Mouse (Mus musculus): ENCODE results near the gene Nacc2. TPM values are rescaled to one million over a fixed set of nuclear protein-coding genes. Genes with fewer than 3 reads are reported as not detected.
A peak's percentile ranks its signal among the peaks of the same experiment; 100 is the strongest.

The Nacc2 gene
- polyA plus RNA-seq, 1 experiment from 2014 or later, result 6.5 TPM

DNA sequence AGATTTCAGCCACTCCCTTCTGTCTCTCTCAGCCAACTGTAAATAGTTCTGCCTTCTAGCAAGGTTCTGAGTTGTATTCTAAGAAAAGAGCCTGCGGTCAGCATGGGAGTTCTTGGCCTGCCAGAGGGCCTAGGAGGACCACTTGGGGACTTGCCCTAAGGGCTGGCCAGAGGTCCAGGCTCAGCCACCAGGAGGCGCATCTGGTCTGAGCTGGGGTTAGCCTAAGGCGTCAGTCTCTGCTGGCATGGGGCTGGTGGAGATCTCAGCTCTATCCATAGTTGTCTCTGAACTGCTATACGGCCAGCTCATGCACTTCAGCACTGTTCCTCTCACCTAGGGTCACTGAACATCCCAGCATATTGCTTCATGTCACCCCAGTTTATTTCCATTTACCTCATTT is 30.3 kb upstream of the Nacc2 start:
- Histone ChIP-seq H3K4me1 (replicated peaks) (0 out of 2 replicates have a peak, but pooled peaks cover 3% of the 10 kb centered on the region), H3K4me2 (no peak overlapping the region), H3K9me3 (replicated peaks) (no peaks in the 10 kb centered on the region), H3K36me3 (no peaks in the 10 kb centered on the region), H3K9ac (no peak overlapping the region), H3K4me3 (no peak overlapping the region), H3K27ac (ENCODE audit: poor library complexity, severe bottlenecking) (no peak overlapping the region), H3K27me3 (replicated peaks) (0 out of 2 replicates have a peak, but pooled peaks cover 4% of the 10 kb centered on the region)
- WGBS, result 23% methylated on average over 4 of the region's 4 CpGs
- ATAC-seq (ENCODE audit: insufficient number of reproducible peaks, low FRiP score), result no peak

DNA sequence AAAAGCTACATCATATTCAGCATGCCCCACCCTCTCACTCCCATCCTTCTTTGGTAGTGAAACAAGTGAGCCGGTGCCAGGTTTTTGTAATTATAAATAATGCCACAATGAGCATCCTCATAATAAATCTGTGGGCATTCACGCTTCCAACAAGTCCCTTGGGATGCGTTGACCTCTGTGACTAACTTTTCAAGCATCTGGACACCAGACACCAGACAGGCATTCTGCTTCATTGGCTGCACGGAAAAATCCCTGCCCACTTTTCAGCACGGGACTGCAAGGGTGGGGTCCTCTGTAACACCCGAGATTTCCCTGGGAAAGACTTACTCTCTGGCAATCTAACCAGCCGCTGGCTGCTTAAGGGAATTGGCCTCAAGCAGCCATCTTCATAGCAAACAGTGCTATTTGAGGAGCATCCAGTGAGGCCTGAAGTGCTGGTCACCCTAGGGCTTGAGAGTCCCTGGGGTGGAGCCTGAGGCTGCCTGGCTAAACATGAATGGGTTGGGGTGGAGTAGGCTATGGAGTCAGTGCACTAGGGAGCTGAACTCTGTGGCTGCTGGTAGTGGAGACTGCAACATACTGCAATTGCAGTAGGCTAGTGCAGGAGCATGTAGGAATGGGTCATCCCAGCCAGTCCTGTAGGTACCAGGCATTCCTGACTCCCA is 24.8 kb upstream of the Nacc2 start:
- Histone ChIP-seq H3K27ac (ENCODE audit: poor library complexity, severe bottlenecking) (no peak overlapping the region), H3K27me3 (replicated peaks) (no peaks in the 10 kb centered on the region), H3K4me2 (no peak overlapping the region), H3K9me3 (replicated peaks) (no peaks in the 10 kb centered on the region), H3K36me3 (no peaks in the 10 kb centered on the region), H3K9ac (no peak overlapping the region), H3K4me1 (replicated peaks) (no peaks in the 10 kb centered on the region), H3K4me3 (no peak overlapping the region)
- 47% methylated on average over 7 of the region's 7 CpGs for WGBS
- ATAC-seq (ENCODE audit: insufficient number of reproducible peaks, low FRiP score), result no peak

DNA sequence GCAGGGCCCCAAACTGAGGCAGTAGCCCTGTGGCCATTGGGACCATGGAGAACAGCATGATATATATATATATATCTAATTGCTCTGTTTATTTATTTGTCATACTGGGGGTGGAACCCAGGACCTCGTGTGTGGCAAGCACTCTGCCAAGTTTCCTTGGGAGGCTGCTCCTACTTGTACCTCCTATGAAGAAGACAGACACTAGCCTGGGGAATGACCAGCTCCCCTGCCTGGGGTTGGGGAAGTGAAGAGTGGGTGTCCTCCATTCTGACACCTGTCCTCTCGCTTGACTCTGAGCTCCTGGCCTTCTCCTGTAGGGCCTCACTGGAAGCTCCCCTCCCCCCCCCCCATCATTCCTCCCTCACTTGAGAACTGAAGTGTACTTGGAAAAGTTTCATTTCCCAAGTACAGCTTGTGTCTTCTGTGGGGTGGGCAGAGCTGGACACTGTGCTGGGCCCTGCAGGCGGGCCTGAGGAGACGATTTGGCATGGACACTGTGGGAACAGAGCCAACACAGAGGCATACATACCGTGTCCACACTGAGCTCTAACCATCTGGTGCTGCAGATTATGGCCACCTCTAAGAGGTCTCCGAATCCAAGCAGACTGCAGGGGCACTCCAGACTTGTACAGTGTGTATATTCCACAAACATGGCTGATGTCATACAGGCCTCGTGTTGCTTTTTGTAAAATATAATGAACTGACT is 23.5 kb upstream of the Nacc2 start:
- Histone ChIP-seq H3K27me3 (replicated peaks) (no peaks in the 10 kb centered on the region), H3K4me2 (no peak overlapping the region), H3K9ac (no peak overlapping the region), H3K27ac (ENCODE audit: poor library complexity, severe bottlenecking) (no peak overlapping the region), H3K36me3 (no peaks in the 10 kb centered on the region), H3K4me3 (no peak overlapping the region), H3K9me3 (replicated peaks) (no peaks in the 10 kb centered on the region), H3K4me1 (replicated peaks) (no peaks in the 10 kb centered on the region; the same call in 1 of the 2 replicates)
- 55% methylated on average over 7 of the region's 7 CpGs for WGBS
- ATAC-seq (ENCODE audit: insufficient number of reproducible peaks, low FRiP score), result no peak

DNA sequence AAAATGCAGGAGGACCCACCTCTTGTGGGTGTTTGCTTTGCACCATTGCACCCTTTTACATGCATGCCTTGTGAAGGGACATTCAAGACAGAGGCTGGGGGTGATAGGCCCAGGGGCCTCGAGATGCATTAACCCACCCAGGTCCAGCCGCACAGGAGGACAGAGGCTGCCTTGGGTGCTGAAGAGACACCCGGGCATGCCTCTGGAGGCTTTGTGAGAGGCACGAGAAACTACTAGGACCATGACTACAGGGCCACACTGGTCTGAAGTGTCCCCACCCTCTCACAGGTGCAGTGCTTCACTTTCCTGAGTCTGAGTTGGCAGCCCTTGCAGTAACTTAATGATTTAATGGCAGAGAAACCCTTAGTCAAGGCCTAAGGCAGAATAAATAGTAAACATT is 22.1 kb upstream of the Nacc2 start:
- WGBS, result 86% methylated on average over 4 of the region's 4 CpGs
- no peak for ATAC-seq (ENCODE audit: insufficient number of reproducible peaks, low FRiP score)
- H3K4me3 ChIP-seq, result no peak overlapping the region

DNA sequence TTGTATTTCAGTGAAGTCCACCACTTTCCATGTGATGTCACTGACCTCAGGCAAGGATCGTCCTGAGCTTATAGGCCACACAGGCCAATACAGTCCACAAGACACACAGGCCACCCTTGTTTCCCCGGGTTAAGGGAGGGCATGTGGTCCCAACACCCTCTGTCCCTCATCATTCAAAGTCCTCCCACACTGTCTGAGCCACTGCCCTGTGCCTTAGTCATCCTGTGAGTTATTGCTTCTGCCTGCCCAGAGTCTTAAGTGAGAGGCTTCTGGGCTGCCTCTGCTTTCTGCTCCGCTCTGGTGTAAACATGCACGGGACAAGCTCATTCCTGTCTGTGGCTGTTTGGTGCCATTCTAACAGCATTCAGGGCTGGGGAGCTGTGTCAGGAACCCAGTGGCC is 21.3 kb upstream of the Nacc2 start:
- Histone ChIP-seq H3K4me2 (no peak overlapping the region), H3K9ac (no peak overlapping the region), H3K9me3 (replicated peaks) (no peaks in the 10 kb centered on the region), H3K4me3 (no peak overlapping the region), H3K4me1 (replicated peaks) (peaks cover 9% of the 10 kb centered on the region), H3K27me3 (replicated peaks) (no peaks in the 10 kb centered on the region), H3K27ac (ENCODE audit: poor library complexity, severe bottlenecking) (no peak overlapping the region), H3K36me3 (no peaks in the 10 kb centered on the region)
- WGBS, result 81% methylated on average over 4 of the region's 4 CpGs
- no peak for ATAC-seq (ENCODE audit: insufficient number of reproducible peaks, low FRiP score)

More for the DNA sequence above, 22.1 kb upstream of the Nacc2 start:
- Histone ChIP-seq H3K27ac (ENCODE audit: poor library complexity, severe bottlenecking) (no peak overlapping the region), H3K9me3 (replicated peaks) (no peaks in the 10 kb centered on the region), H3K9ac (no peak overlapping the region), H3K4me1 (replicated peaks) (peaks cover 7% of the 10 kb centered on the region), H3K36me3 (no peaks in the 10 kb centered on the region), H3K4me2 (no peak overlapping the region), H3K27me3 (replicated peaks) (no peaks in the 10 kb centered on the region)

DNA sequence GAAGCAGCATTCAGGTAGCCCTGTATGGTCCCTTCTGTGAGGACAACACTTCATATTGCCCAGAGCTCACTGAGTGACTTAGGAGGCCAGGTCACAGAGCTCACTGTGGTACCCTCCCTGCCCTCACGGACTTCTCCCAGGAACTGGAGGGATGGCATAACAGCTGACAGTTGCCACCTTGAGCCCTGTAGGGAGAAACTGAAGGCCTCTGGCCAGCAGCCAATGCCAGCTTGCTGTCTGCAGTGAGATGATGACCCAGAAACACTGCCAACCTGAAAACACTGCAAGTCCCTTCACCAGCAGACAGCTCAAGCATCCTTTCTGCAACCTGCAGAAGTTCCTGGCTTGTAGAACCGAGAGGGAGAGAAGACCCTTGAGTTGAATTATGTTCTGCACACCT is 20.5 kb upstream of the Nacc2 start:
- Histone ChIP-seq H3K4me1 (replicated peaks) (peaks cover 16% of the 10 kb centered on the region), H3K9me3 (replicated peaks) (no peaks in the 10 kb centered on the region), H3K36me3 (peaks cover 1% of the 10 kb centered on the region), H3K27me3 (replicated peaks) (no peaks in the 10 kb centered on the region), H3K9ac (no peak overlapping the region), H3K27ac (ENCODE audit: poor library complexity, severe bottlenecking) (no peak overlapping the region), H3K4me3 (no peak overlapping the region), H3K4me2 (no peak overlapping the region)
- 70% methylated on average over 2 of the region's 2 CpGs for WGBS
- ATAC-seq (ENCODE audit: insufficient number of reproducible peaks, low FRiP score), result no peak

DNA sequence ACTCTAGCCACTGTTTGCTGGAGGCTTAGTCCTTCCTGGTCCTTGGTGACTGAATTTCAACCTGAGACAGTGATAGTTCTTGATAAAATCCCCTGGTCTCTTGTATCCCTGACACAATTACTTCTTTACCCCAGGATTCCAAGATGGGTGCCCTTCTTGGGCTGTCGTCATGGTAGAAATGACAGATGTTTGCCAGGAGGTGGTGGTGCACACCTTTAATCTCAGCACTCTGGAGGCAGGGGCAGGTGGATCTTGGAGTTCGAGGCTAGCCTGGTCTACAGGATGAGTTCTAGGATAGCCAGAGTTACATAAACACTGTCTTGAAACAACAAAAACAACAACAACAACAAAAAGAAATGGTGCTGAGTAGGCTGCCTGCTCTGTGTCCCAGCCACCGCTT is 20.0 kb upstream of the Nacc2 start:
- Histone ChIP-seq H3K9ac (no peak overlapping the region), H3K4me3 (no peak overlapping the region), H3K9me3 (replicated peaks) (no peaks in the 10 kb centered on the region), H3K27me3 (replicated peaks) (no peaks in the 10 kb centered on the region), H3K4me2 (no peak overlapping the region), H3K4me1 (replicated peaks) (peaks cover 21% of the 10 kb centered on the region), H3K36me3 (peaks cover 5% of the 10 kb centered on the region), H3K27ac (ENCODE audit: poor library complexity, severe bottlenecking) (no peak overlapping the region)
- no peak for ATAC-seq (ENCODE audit: insufficient number of reproducible peaks, low FRiP score)
- 80% methylated on average over 3 of the region's 3 CpGs for WGBS

DNA sequence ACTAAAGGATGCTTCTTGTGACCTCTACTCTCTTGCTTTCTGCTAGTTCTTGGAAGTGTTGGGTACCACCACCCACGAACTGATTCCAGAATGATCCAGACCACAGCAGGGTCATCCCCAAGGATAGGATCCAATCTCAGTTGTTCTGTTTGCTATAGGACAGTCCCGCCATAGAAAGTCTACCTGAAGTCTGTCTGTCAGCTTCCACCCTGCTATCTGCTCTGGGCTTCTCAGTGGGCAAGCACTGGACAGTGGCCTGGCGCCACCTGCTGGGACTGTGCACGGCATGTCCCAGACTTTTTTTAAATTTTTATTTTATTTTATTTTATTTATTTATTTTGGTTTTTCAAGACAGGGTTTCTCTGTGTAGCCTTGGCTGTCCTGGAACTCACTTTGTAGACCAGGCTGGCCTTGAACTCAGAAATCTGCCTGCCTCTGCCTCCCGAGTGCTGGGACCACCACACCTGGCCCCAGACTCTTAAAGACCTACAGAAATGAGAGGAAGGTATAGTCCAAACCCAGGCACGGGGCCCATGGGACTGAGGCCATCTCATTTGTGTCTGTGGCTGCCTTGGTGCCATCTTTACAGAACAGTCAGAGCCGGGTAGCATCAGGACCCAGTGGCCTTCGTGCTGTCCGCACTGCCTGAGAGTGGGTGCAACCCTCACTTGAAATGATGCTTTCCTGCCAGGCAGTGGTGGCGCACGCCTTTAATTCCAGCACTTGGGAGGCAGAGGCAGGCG is 19.0 kb upstream of the Nacc2 start:
- H3K4me2 ChIP-seq, result 0 out of 2 replicates have a peak overlapping the region, but pooled peaks have one; percentile 5
- no peaks in the 10 kb centered on the region for H3K9me3 ChIP-seq (replicated peaks)
- H3K4me1 ChIP-seq (replicated peaks), result peaks cover 26% of the 10 kb centered on the region
- no peak overlapping the region for H3K27ac ChIP-seq (ENCODE audit: poor library complexity, severe bottlenecking)
- H3K36me3 ChIP-seq, result peaks cover 12% of the 10 kb centered on the region
- H3K9ac ChIP-seq, result no peak overlapping the region
- no peak for ATAC-seq (ENCODE audit: insufficient number of reproducible peaks, low FRiP score)
- no peak overlapping the region for H3K4me3 ChIP-seq
- H3K27me3 ChIP-seq (replicated peaks), result no peaks in the 10 kb centered on the region
- 59% methylated on average over 12 of the region's 12 CpGs for WGBS

DNA sequence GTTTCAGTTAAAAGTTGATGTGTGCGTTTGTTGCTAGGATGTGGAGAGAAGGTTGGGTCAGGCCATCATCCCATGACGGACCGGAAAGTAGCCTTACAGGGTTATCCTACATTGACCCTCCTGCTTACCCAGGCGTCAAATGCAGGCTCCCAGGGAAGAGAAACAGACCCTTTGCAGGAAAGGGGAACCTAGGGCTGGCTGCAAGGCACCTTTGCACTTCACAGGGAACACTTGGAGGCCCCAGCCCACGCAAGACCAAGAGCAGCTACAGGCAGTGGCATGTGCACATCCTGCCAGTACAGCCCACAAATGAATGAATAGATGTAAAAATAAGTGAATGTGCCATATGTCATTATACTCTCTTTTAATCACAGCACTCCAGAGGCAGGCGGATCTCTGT is 17.9 kb upstream of the Nacc2 start:
- H3K4me2 ChIP-seq, result peak overlapping the region; percentile 75
- H3K27me3 ChIP-seq (replicated peaks), result no peaks in the 10 kb centered on the region
- peak overlapping the region; percentile 81 for H3K4me3 ChIP-seq
- H3K9me3 ChIP-seq (replicated peaks), result no peaks in the 10 kb centered on the region
- peak overlapping the region; percentile 87 for H3K9ac ChIP-seq
- peak overlapping the region; percentile 92 for H3K27ac ChIP-seq (ENCODE audit: poor library complexity, severe bottlenecking)
- peaks cover 12% of the 10 kb centered on the region for H3K36me3 ChIP-seq
- peaks cover 30% of the 10 kb centered on the region for H3K4me1 ChIP-seq (replicated peaks)
- 16% methylated on average over 6 of the region's 6 CpGs for WGBS
- ATAC-seq (ENCODE audit: insufficient number of reproducible peaks, low FRiP score), result no peak

DNA sequence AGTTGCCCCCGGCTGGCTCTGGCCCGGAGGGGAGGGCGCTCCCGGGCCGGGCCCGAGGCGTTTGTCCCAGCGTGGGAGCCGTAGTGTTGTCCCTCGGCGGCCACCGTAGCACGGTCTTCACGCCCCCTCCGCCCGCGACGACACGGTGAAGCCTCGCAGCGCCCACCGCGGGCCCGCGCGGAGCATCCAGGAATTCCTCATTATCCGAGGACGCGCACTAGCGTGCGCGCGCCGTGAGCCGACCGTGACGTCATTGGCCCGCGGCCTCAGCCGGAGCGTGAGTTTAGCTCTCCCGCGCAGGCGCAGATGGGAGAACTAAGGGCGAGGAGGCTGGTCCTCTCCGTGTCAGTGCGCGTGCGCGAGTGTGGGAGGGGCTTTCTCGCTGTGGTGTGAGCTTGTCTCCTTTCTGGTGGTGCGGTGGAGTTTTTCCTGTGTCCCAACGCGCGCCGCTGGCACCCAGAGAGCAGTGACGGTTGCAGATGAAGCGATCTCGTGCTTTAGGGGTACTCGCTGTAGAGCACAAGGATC is 17.3 kb upstream of the Nacc2 start:
- no peaks in the 10 kb centered on the region for H3K27me3 ChIP-seq (replicated peaks)
- H3K9me3 ChIP-seq (replicated peaks), result no peaks in the 10 kb centered on the region
- peak overlapping the region; percentile 81 for H3K4me3 ChIP-seq
- ATAC-seq (ENCODE audit: insufficient number of reproducible peaks, low FRiP score), result peak; percentile 91
- H3K36me3 ChIP-seq, result peaks cover 12% of the 10 kb centered on the region
- H3K4me1 ChIP-seq (replicated peaks), result peaks cover 30% of the 10 kb centered on the region
- H3K4me2 ChIP-seq, result peak overlapping the region; percentile 75
- WGBS, result under 1% methylated on average over 60 of the region's 60 CpGs
- H3K9ac ChIP-seq, result peak overlapping the region; percentile 87
- H3K27ac ChIP-seq (ENCODE audit: poor library complexity, severe bottlenecking), result peak overlapping the region; percentile 92

All from heart, embryonic 12.5 days (tissue).